Mouse (Mus musculus) stomach, embryonic 14.5 days (tissue): ENCODE data around the gene Cd3eap. TPM values are rescaled to one million over a fixed set of nuclear protein-coding genes. Genes with fewer than 3 reads are reported as not detected.

Experiments
- ATAC-seq: fragments of 200-750 bp; cut with Nextera tagmentation; 2 replicates; pipeline ENCODE4 v1.8.0; 2017; ENCODE audit warnings: low read depth, moderate TSS enrichment; ENCODE audit not compliant: insufficient number of reproducible peaks, insufficient read depth, low FRiP score
- H3K27ac ChIP-seq: fragments of 300-500 bp; sonication (generic); 2 replicates; pipeline ENCODE4 v1.5.1; 2014; ENCODE audit warnings: mild to moderate bottlenecking, low read length, moderate library complexity, mixed read lengths
- H3K27me3 ChIP-seq: fragments of 300-500 bp; sonication (generic); 2 replicates; pipeline ENCODE4 v1.6.1; 2014; ENCODE audit warnings: low read length, control low read depth, mixed read lengths; ENCODE audit not compliant: control insufficient read depth, insufficient read depth
- H3K36me3 ChIP-seq: fragments of 300-500 bp; sonication (generic); 2 replicates; pipeline ENCODE4 v1.6.1; 2014; ENCODE audit warnings: mild to moderate bottlenecking, control low read depth, low read length, moderate library complexity, mixed read lengths; ENCODE audit not compliant: control insufficient read depth, insufficient read depth
- H3K4me1 ChIP-seq: fragments of 300-500 bp; sonication (generic); 2 replicates; pipeline ENCODE4 v1.6.1; 2014; ENCODE audit warnings: low read length, control low read depth, mixed read lengths; ENCODE audit not compliant: control insufficient read depth, insufficient read depth
- H3K4me2 ChIP-seq: fragments of 300-500 bp; sonication (generic); replicated peaks from 2 replicates; pipeline ENCODE4 v1.6.1; 2014; ENCODE audit warnings: low read depth, low read length, control low read depth
- H3K4me3 ChIP-seq: fragments of 300-500 bp; sonication (generic); 2 replicates; pipeline ENCODE4 v1.5.1; 2014; ENCODE audit warnings: low read depth, low read length, control low read depth
- H3K9ac ChIP-seq: fragments of 300-500 bp; sonication (generic); replicated peaks from 2 replicates; pipeline ENCODE4 v1.6.1; 2014; ENCODE audit warnings: low read depth, mild to moderate bottlenecking, control low read depth, low read length, moderate library complexity, mixed read lengths
- H3K9me3 ChIP-seq: fragments of 300-500 bp; sonication (generic); 2 replicates; pipeline ENCODE4 v1.6.1; 2016; ENCODE audit warnings: low read depth, low read length, control low read depth; ENCODE audit not compliant: control insufficient read depth
- WGBS: fragments of 180-500 bp; shearing (Covaris S2); extraction: QIAGEN DNeasy Blood & Tissue Kit; methylation state at CpG from one replicate; pipeline ENCODE4 v1.1.7; 2014; 5-methylcytosine and 5-hydroxymethylcytosine counted together
- polyA plus RNA-seq: library from polyadenylated mRNA; unstranded; fragments of >200 nt; fragmentation: Nextera tagmentation; extraction: Ambion mirVana; gene quantifications from 2 replicates; pipeline ENCODE4 v1.2.1, GENCODE M21; 2014

The Cd3eap gene
- polyA plus RNA-seq, 1 experiment from 2014 or later = 23.9 TPM

DNA sequence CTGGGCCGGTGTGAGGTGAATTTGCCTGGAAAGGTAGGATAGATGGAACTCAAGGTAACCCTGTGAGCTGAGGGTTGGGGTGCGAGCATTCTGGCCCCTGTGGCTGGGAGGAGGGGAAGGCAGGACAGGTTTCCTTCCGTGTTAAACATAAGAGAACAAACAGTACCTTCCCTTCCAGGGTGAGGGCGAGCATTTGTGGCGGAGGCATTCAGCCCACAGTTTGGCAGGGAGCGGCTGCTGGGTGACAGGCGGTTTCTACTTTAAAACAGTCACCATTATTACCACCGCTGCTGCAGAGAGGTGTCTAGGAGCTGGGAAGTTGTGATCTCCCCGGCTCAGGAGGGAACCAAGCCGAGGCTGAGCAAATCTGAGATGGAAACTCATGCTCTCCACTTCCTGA, 22.2 kb downstream of the Cd3eap start:
- Histone ChIP-seq H3K9ac (no peak overlapping the region), H3K27ac (no peak overlapping the region), H3K9me3 (no peaks in the 10 kb centered on the region), H3K4me2 (no peak overlapping the region), H3K27me3 (no peaks in the 10 kb centered on the region), H3K4me3 (no peak overlapping the region), H3K4me1 (peaks cover 11% of the 10 kb centered on the region), H3K36me3 (no peaks in the 10 kb centered on the region)
- 59% methylated on average over 10 of the region's 10 CpGs for WGBS
- ATAC-seq = no peak

DNA sequence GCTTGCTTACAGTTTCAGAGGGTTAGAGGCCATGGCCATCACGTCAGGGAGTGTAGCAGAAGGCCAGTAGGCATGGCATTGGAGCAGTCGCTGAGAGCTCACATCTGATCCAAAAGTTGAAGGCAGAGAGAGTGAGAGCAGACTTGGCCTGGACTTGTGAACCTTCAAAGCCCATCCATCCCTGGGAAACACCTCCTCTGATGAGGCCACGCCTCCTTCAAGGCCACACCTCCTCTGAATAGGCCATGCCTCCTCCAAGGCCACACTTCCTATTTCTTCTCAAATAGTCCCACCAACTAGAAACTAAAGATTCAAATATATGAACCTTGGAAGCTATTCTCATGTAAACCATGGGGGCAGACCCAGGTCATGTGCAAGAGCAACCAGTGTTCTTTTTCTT, 23.7 kb downstream of the Cd3eap start:
- WGBS = 35% methylated on average over 3 of the region's 3 CpGs
- H3K27me3 ChIP-seq = no peaks in the 10 kb centered on the region
- H3K9ac ChIP-seq = no peak overlapping the region
- no peaks in the 10 kb centered on the region for H3K9me3 ChIP-seq
- no peak overlapping the region for H3K4me3 ChIP-seq
- H3K36me3 ChIP-seq = no peaks in the 10 kb centered on the region
- H3K27ac ChIP-seq = no peak overlapping the region
- H3K4me1 ChIP-seq = no peaks in the 10 kb centered on the region
- no peak overlapping the region for H3K4me2 ChIP-seq
- ATAC-seq = no peak

DNA sequence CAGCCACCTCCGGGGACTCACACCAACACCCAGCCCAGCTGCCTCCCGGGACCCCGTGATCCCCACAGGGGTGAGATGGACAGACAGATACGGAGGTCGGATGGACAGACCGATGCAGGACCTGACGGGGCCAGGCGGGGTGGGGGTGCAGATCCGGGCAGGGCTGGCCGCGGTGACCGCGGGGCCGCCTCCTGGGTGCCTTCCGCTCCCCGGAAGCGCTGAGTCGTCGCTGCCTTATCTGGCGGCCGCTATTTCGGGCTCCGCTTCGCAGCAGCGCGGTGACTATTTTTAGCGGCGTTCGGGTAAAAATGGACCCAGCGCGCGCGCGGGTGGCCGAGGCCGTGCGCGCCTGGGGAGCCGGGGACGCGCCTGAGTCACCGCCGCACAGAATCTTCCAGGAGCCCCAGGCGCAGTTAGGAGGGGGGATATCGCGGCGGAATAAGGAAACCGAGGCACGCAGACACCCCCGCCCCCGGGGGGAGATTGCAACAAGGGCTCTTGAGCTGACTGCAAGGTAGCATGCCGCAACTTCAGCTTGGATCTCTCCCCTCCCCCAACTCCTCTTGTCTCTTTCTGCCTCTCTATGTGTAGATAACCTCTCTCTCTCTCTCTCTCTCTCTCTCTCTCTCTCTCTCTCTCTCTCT, 26.5 kb downstream of the Cd3eap start:
- WGBS = under 1% methylated on average over 50 of the region's 52 CpGs
- Histone ChIP-seq H3K9me3 (no peaks in the 10 kb centered on the region), H3K27me3 (no peaks in the 10 kb centered on the region), H3K4me3 (peak overlapping the region; percentile 55), H3K4me2 (peak overlapping the region; percentile 56), H3K36me3 (no peaks in the 10 kb centered on the region), H3K9ac (peak overlapping the region; percentile 57), H3K27ac (peak overlapping the region; percentile 52), H3K4me1 (0 out of 2 replicates have a peak, but pooled peaks cover 2% of the 10 kb centered on the region)
- peak; percentile 47; the same call in 1 of the 2 replicates for ATAC-seq

DNA sequence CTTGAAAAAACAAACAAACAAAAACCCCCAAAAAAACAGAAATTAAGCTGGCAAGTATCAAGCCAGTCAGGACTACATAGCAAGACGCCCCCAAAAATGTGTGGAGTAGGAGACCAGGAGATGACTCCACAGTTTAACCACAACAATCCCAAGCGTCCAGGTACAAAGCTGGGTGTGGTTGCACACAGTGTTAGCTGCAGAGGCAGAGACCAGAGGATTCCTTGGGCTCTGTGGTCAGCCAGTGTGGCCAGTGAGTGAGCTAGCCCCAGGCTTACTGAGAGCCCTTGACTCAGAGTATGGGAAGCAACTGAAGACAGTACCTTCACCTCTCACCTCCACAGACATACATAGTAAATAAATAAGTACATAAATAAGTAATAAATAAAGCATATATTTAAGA, 27.4 kb downstream of the Cd3eap start:
- H3K4me2 ChIP-seq = no peak overlapping the region
- no peak overlapping the region for H3K9ac ChIP-seq
- WGBS = 57% methylated on average over 2 of the region's 2 CpGs
- H3K36me3 ChIP-seq = no peaks in the 10 kb centered on the region
- no peaks in the 10 kb centered on the region for H3K27me3 ChIP-seq
- no peaks in the 10 kb centered on the region for H3K9me3 ChIP-seq
- ATAC-seq = no peak
- peaks cover 8% of the 10 kb centered on the region for H3K4me1 ChIP-seq
- H3K27ac ChIP-seq = no peak overlapping the region
- no peak overlapping the region for H3K4me3 ChIP-seq

DNA sequence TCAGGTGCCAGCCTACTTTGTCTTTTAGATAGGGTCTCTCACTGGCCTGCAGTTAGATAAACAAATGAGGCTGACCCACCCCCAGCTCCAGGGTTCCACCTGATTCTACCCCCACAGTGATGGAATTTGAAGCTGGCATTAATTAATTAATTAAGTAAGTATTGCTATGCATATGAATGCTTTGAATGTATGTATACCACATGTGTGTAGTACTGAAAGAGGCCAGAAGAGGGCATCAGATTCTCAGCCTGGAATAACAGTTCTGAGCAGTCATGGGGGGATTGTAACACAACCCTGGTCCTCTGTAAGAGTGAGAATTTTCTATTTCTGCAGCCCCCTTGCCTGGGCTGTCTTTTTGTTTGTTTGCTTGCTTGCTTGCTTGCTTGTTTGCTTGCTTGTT, 30.9 kb downstream of the Cd3eap start:
- no peak overlapping the region for H3K27ac ChIP-seq
- ATAC-seq = no peak
- no peaks in the 10 kb centered on the region for H3K36me3 ChIP-seq
- H3K4me2 ChIP-seq = no peak overlapping the region
- H3K9ac ChIP-seq = no peak overlapping the region
- H3K27me3 ChIP-seq = no peaks in the 10 kb centered on the region
- H3K4me1 ChIP-seq = peaks cover 17% of the 10 kb centered on the region
- H3K4me3 ChIP-seq = no peak overlapping the region
- H3K9me3 ChIP-seq = no peaks in the 10 kb centered on the region

DNA sequence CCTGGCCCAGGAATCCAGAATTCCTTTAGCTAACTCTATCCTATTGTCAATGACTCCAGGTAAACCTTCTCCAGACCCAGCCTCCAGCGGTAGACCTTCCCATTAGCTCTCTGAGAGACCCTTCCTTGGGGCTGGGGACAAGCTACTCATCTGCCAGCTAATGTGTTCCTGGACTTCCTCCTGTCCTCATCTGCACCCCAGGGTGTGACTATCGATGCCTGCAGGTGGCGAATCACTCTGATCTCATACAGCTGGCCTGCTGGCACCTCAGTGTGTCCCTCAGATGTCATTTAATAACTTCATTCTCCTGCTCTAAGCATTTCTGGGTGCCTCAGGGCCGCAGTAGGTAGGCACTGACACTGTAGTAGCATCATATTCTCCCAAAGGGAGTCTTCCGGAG, 31.5 kb downstream of the Cd3eap start:
- WGBS = 74% methylated on average over 5 of the region's 5 CpGs
- peaks cover 17% of the 10 kb centered on the region for H3K4me1 ChIP-seq
- H3K4me2 ChIP-seq = peak overlapping the region; percentile 68; the same call in 1 of the 2 replicates
- no peaks in the 10 kb centered on the region for H3K36me3 ChIP-seq
- H3K4me3 ChIP-seq = no peak overlapping the region; the same call in 1 of the 2 replicates
- H3K27ac ChIP-seq = 0 out of 2 replicates have a peak overlapping the region, but pooled peaks have one; percentile 2
- no peak for ATAC-seq
- H3K9ac ChIP-seq = no peak overlapping the region
- no peaks in the 10 kb centered on the region for H3K9me3 ChIP-seq
- H3K27me3 ChIP-seq = no peaks in the 10 kb centered on the region

DNA sequence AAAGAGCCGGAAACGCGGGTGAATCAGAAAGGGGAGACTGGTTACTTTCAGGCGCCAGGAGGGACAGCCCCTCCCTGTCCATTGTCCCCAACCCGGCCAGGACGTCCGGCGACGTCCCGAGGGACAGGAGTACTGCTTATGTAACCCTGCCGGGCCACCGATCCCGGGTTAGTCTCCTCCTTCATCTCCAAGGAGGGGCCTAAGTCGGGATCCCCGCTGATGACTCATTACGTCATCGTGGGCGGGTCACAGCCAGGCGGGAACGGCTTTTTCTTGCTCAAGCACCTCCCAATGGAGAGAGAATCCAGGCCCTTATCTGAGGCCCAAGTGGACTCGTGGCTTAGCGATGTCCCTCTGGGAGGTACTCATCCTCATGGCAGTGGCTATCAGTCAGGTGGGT, 32.2 kb downstream of the Cd3eap start:
- Histone ChIP-seq H3K27me3 (no peaks in the 10 kb centered on the region), H3K4me2 (peak overlapping the region; percentile 68), H3K9me3 (no peaks in the 10 kb centered on the region), H3K36me3 (no peaks in the 10 kb centered on the region), H3K9ac (no peak overlapping the region; the same call in 1 of the 2 replicates), H3K4me1 (peaks cover 17% of the 10 kb centered on the region), H3K27ac (peak overlapping the region; percentile 77), H3K4me3 (peak overlapping the region; percentile 32)
- WGBS = under 1% methylated on average over 22 of the region's 22 CpGs
- peak; percentile 70 for ATAC-seq

DNA sequence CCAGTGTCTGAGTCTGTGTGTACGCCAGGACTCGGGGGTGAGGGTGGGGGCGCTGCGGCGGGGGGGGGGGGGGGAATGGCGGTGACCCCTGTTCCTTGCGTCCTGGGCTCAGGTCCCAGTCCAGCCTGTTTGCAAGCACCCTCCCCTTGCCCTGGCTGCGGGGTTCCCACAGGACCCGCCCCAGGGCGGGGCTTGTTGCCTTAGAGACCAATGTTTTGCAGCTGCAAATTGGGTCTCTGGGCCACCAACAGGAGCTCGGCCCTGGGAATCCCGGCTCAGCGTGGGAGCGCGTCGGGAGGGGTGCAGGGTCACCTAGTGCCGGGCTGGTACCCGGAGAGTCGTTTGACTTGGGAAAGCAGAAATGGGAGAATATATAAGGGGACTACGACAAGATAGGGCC, 32.9 kb downstream of the Cd3eap start:
- peak; percentile 66; the same call in 1 of the 2 replicates for ATAC-seq

More for the DNA sequence above, 32.9 kb downstream of the Cd3eap start:
- peak overlapping the region; percentile 77 for H3K27ac ChIP-seq
- peak overlapping the region; percentile 68 for H3K4me2 ChIP-seq
- no peaks in the 10 kb centered on the region for H3K27me3 ChIP-seq
- peaks cover 17% of the 10 kb centered on the region for H3K4me1 ChIP-seq
- no peaks in the 10 kb centered on the region for H3K36me3 ChIP-seq
- H3K9me3 ChIP-seq = no peaks in the 10 kb centered on the region
- peak overlapping the region; percentile 32; the same call in 1 of the 2 replicates for H3K4me3 ChIP-seq
- under 1% methylated on average over 17 of the region's 20 CpGs for WGBS
- 0 out of 2 replicates have a peak overlapping the region, but pooled peaks have one; percentile 1 for H3K9ac ChIP-seq
